Comparison of ENCODE assay signal across 8 mouse cellular contexts in genomic region chr17:83276000-83276891, GRCm38 (mm10).
DNase-seq lines count a peak whose midpoint lies in the region; ATAC-seq and TF ChIP-seq lines count a peak whose summit lies in the region.

No protein-coding gene starts in this region.

- H3K27me3 ChIP-seq in CH12.LX (replicated peaks) = no peaks in the 10 kb centered on the region
- H3K27me3 ChIP-seq in forebrain, embryonic 16.5 days (replicated peaks; ENCODE audit: control insufficient read depth, insufficient read depth, low read length) = 0 out of 2 replicates have a peak, but pooled peaks cover 4% of the 10 kb centered on the region
- H3K27me3 ChIP-seq in lung, embryonic 14.5 days (ENCODE audit: insufficient read depth, low read length) = no peaks in the 10 kb centered on the region
- 0 out of 2 replicates have a peak, but pooled peaks cover 5% of the 10 kb centered on the region for H3K27me3 ChIP-seq in neural tube, embryonic 15.5 days (replicated peaks)

- DNase-seq in CH12.LX (ENCODE audit: extremely low read depth) = peak; percentile 69
- DNase-seq in brain, adult 2 months (ENCODE audit: low read depth, low spot score) = peak; percentile 78
- peak; percentile 85 to 89 for DNase-seq in heart, postnatal 14 days
- DNase-seq in layer of hippocampus, adult 11-12 months (ENCODE audit: low spot score) = peak; percentile 82
- peak; percentile 92 for DNase-seq in lung, embryonic 14.5 days
- DNase-seq in testis, postnatal 10 days (ENCODE audit: low spot score) = peak; percentile 81

- dilution Hi-C loops in CH12.LX (cut with MboI; ENCODE audit: extremely low pct_ligation_motif_present, extremely low pct_unique_long_range_greater_than_20kb, low sequenced_read_pairs) = no loop called here

- in situ Hi-C loops in CH12.LX (cut with MboI; ENCODE audit: low pct_ligation_motif_present, low pct_unique_long_range_greater_than_20kb, low sequenced_read_pairs) = loop anchor here (5.0 to 10.0 kb wide), 7 partner anchors 61 to 589 kb away; partner anchors contain the start of gene Kcng3

- 4% methylated on average over 55 of the region's 64 CpGs for WGBS in forebrain, embryonic 16.5 days
- 1% methylated on average over 59 of the region's 64 CpGs for WGBS in lung, embryonic 14.5 days
- WGBS in neural tube, embryonic 15.5 days = 5% methylated on average over 60 of the region's 64 CpGs

- peaks cover 18 to 52% of the 10 kb centered on the region in 2 experiments for H3K4me1 ChIP-seq in CH12.LX (ENCODE audit: control insufficient read depth in 1 of 2, insufficient read depth in 2 of 2)
- peaks cover 18% of the 10 kb centered on the region for H3K4me1 ChIP-seq in forebrain, embryonic 16.5 days (replicated peaks; ENCODE audit: control insufficient read depth, insufficient read depth, low read length)
- peaks cover 18% of the 10 kb centered on the region for H3K4me1 ChIP-seq in lung, embryonic 14.5 days (ENCODE audit: insufficient read depth)
- H3K4me1 ChIP-seq in neural tube, embryonic 15.5 days = peaks cover 25% of the 10 kb centered on the region

- H3K4me2 ChIP-seq in CH12.LX (ENCODE audit: insufficient read depth, low read depth, poor library complexity, severe bottlenecking) = peak overlapping the region; percentile 59
- peak overlapping the region; percentile 90 for H3K4me2 ChIP-seq in forebrain, embryonic 16.5 days (ENCODE audit: low read length)
- H3K4me2 ChIP-seq in lung, embryonic 14.5 days = peak overlapping the region; percentile 95
- H3K4me2 ChIP-seq in neural tube, embryonic 15.5 days = peak overlapping the region; percentile 90

- ATAC-seq in forebrain, embryonic 16.5 days = peak; percentile 78
- ATAC-seq in lung, embryonic 14.5 days (ENCODE audit: insufficient read depth) = peak; percentile 88
- peak; percentile 79 for ATAC-seq in neural tube, embryonic 15.5 days (ENCODE audit: low FRiP score)

- H3K4me3 ChIP-seq in CH12.LX (replicated peaks in 1 of 3; ENCODE audit: low read depth in 2 of 3, low read length in 2 of 3, poor library complexity in 1 of 3) = peak overlapping the region; percentile 68 to 89 (median 70)
- H3K4me3 ChIP-seq in forebrain, embryonic 16.5 days (replicated peaks; ENCODE audit: low read length) = peak overlapping the region; percentile 59
- peak overlapping the region; percentile 45 for H3K4me3 ChIP-seq in lung, embryonic 14.5 days (ENCODE audit: low read depth, low read length)
- peak overlapping the region; percentile 49 for H3K4me3 ChIP-seq in neural tube, embryonic 15.5 days (replicated peaks)

- no peak; a peak in 1 of 4 replicates for TF ChIP-seq CTCF in CH12.LX (conservative IDR thresholded peaks at IDR 0.05 in 1 of 2, IDR thresholded peaks at IDR 0.05 in 1 of 2; ENCODE audit: low read depth in 2 of 2, low read length in 2 of 2)
- peak; percentile 35 for TF ChIP-seq CTCF in lung, embryonic 14.5 days (IDR thresholded peaks at IDR 0.05; ENCODE audit: low read depth)

- H3K9me3 ChIP-seq in CH12.LX (replicated peaks; ENCODE audit: low read length) = no peaks in the 10 kb centered on the region
- H3K9me3 ChIP-seq in forebrain, embryonic 16.5 days (ENCODE audit: control insufficient read depth, low read length) = no peaks in the 10 kb centered on the region
- H3K9me3 ChIP-seq in lung, embryonic 14.5 days (ENCODE audit: low read depth, low read length) = no peaks in the 10 kb centered on the region
- H3K9me3 ChIP-seq in neural tube, embryonic 15.5 days (replicated peaks) = no peaks in the 10 kb centered on the region

- peak overlapping the region; percentile 98 for H3K27ac ChIP-seq in CH12.LX (ENCODE audit: insufficient read depth, low read depth)
- H3K27ac ChIP-seq in forebrain, embryonic 16.5 days (ENCODE audit: low read length) = peak overlapping the region; percentile 43
- H3K27ac ChIP-seq in lung, embryonic 14.5 days (ENCODE audit: low read depth) = peak overlapping the region; percentile 87
- peak overlapping the region; percentile 76 for H3K27ac ChIP-seq in neural tube, embryonic 15.5 days (replicated peaks)

- no peaks in the 10 kb centered on the region for H3K79me2 ChIP-seq in CH12.LX (replicated peaks; ENCODE audit: control insufficient read depth, extremely low read depth, insufficient read depth, poor library complexity, severe bottlenecking)

- TF ChIP-seq EP300 in CH12.LX (IDR thresholded peaks at IDR 0.05; ENCODE audit: low read length) = 0 out of 2 replicates have a peak, but pooled peaks have one; percentile 23

- H3K36me3 ChIP-seq in CH12.LX (replicated peaks in 1 of 2; ENCODE audit: control insufficient read depth in 1 of 2, insufficient read depth in 1 of 2, low read length in 1 of 2) = peaks cover 0 to 7% of the 10 kb centered on the region in 2 experiments
- H3K36me3 ChIP-seq in forebrain, embryonic 16.5 days (ENCODE audit: control insufficient read depth, insufficient read depth) = no peaks in the 10 kb centered on the region
- H3K36me3 ChIP-seq in lung, embryonic 14.5 days (ENCODE audit: insufficient read depth) = no peaks in the 10 kb centered on the region
- no peaks in the 10 kb centered on the region for H3K36me3 ChIP-seq in neural tube, embryonic 15.5 days

- peak; percentile 82 for TF ChIP-seq POLR2A in CH12.LX (IDR thresholded peaks at IDR 0.05; ENCODE audit: low read depth, low read length)

- intact Hi-C loops in heart, postnatal 14 days (cut with DNase I) = loop anchor here (2.0 to 5.0 kb wide), 3 partner anchors 46 to 236 kb away; partner anchors contain the start of gene Eml4

- TF ChIP-seq RAD21 in CH12.LX (IDR thresholded peaks at IDR 0.05; ENCODE audit: low read depth, low read length) = no peak

- peak overlapping the region; percentile 87 for H3K9ac ChIP-seq in CH12.LX (ENCODE audit: insufficient read depth, low read depth)
- H3K9ac ChIP-seq in forebrain, embryonic 16.5 days (replicated peaks; ENCODE audit: low read depth, low read length) = peak overlapping the region; percentile 86
- H3K9ac ChIP-seq in lung, embryonic 14.5 days = peak overlapping the region; percentile 57
- H3K9ac ChIP-seq in neural tube, embryonic 15.5 days (replicated peaks) = peak overlapping the region; percentile 70

TF ChIP-seq in CH12.LX, 34 proteins besides CTCF, POLR2A, EP300 and RAD21:
- TF ChIP-seq CHD2 (IDR thresholded peaks at IDR 0.05; ENCODE audit: low read length) = peak; percentile 21; the same call in 1 of the 2 replicates
- peak; percentile 76 for TF ChIP-seq NELFE (IDR thresholded peaks at IDR 0.05; ENCODE audit: low read depth, low read length)
- no peak for TF ChIP-seq MAFK (IDR thresholded peaks at IDR 0.05; ENCODE audit: insufficient replicate concordance, low read length)
- no peak for TF ChIP-seq E2F4 (IDR thresholded peaks at IDR 0.05; ENCODE audit: insufficient replicate concordance, low read depth, low read length)
- 0 out of 2 replicates have a peak, but pooled peaks have one; percentile 51 for TF ChIP-seq MAZ (IDR thresholded peaks at IDR 0.05; ENCODE audit: low read depth, low read length)
- TF ChIP-seq JUND (conservative IDR thresholded peaks at IDR 0.05; ENCODE audit: low read depth, low read length) = no peak
- TF ChIP-seq KAT2A (IDR thresholded peaks at IDR 0.05; ENCODE audit: insufficient replicate concordance, low read length) = 0 out of 2 replicates have a peak, but pooled peaks have one; percentile 57
- peak; percentile 79; the same call in 1 of the 2 replicates for TF ChIP-seq SIN3A (IDR thresholded peaks at IDR 0.05; ENCODE audit: low read length)
- no peak for TF ChIP-seq NRF1 (IDR thresholded peaks at IDR 0.05; ENCODE audit: low read depth, low read length)
- peak; percentile 63; the same call in 1 of the 2 replicates for TF ChIP-seq MXI1 (IDR thresholded peaks at IDR 0.05; ENCODE audit: low read depth, low read length)
- TF ChIP-seq MYC (IDR thresholded peaks at IDR 0.05; ENCODE audit: low read depth, low read length) = peak; percentile 71; the same call in 1 of the 2 replicates
- TF ChIP-seq UBTF (IDR thresholded peaks at IDR 0.05; ENCODE audit: low read depth, low read length) = no peak; the same call in 1 of the 2 replicates
- no peak for TF ChIP-seq USF1 (IDR thresholded peaks at IDR 0.05; ENCODE audit: low read depth, low read length)
- no peak for TF ChIP-seq ETS1 (conservative IDR thresholded peaks at IDR 0.05; ENCODE audit: low read depth, low read length)
- no peak for TF ChIP-seq ZC3H11A (IDR thresholded peaks at IDR 0.05; ENCODE audit: low read depth, low read length)
- TF ChIP-seq TCF12 (IDR thresholded peaks at IDR 0.05; ENCODE audit: low read depth, low read length) = peak; percentile 74
- no peak for TF ChIP-seq JUN (IDR thresholded peaks at IDR 0.05; ENCODE audit: insufficient read depth, low read depth, low read length)
- TF ChIP-seq ZMIZ1 (IDR thresholded peaks at IDR 0.05; ENCODE audit: low read depth, low read length) = peak; percentile 85
- TF ChIP-seq IRF4 (IDR thresholded peaks at IDR 0.05; ENCODE audit: low read depth, low read length) = peak; percentile 57; the same call in 1 of the 2 replicates
- no peak for TF ChIP-seq USF2 (conservative IDR thresholded peaks at IDR 0.05; ENCODE audit: low read depth, low read length)
- TF ChIP-seq ZKSCAN1 (IDR thresholded peaks at IDR 0.05; ENCODE audit: borderline replicate concordance, low read depth, low read length) = no peak
- TF ChIP-seq MAX (IDR thresholded peaks at IDR 0.05; ENCODE audit: low read length) = peak; percentile 75
- TF ChIP-seq PAX5 (IDR thresholded peaks at IDR 0.05; ENCODE audit: low read length) = no peak
- TF ChIP-seq ELF1 (IDR thresholded peaks at IDR 0.05; ENCODE audit: low read depth, low read length) = peak; percentile 43
- no peak for TF ChIP-seq SMC3 (IDR thresholded peaks at IDR 0.05; ENCODE audit: low read depth, low read length)
- TF ChIP-seq MEF2A (IDR thresholded peaks at IDR 0.05; ENCODE audit: borderline replicate concordance, low read depth, low read length) = no peak
- TF ChIP-seq GABPA (IDR thresholded peaks at IDR 0.05; ENCODE audit: insufficient replicate concordance, low read depth, low read length) = no peak
- TF ChIP-seq RCOR1 (conservative IDR thresholded peaks at IDR 0.05; ENCODE audit: low read depth, low read length) = 0 out of 2 replicates have a peak, but pooled peaks have one; percentile 44
- no peak for TF ChIP-seq ZNF384 (IDR thresholded peaks at IDR 0.05; ENCODE audit: low read depth, low read length)
- peak; percentile 42; the same call in 1 of the 2 replicates for TF ChIP-seq HCFC1 (IDR thresholded peaks at IDR 0.05; ENCODE audit: low read depth, low read length)
- peak; percentile 56; the same call in 1 of the 2 replicates for TF ChIP-seq TBP (conservative IDR thresholded peaks at IDR 0.05; ENCODE audit: low read depth, low read length)
- TF ChIP-seq BHLHE40 (IDR thresholded peaks at IDR 0.05; ENCODE audit: low read depth, low read length) = no peak
- TF ChIP-seq CHD1 (IDR thresholded peaks at IDR 0.05; ENCODE audit: low read depth, low read length) = no peak
- TF ChIP-seq POLR2AphosphoS2 (IDR thresholded peaks at IDR 0.05; ENCODE audit: low read depth, low read length) = 0 out of 2 replicates have a peak, but pooled peaks have one; percentile 40

Comparison
In these comparisons a context has a peak if more than half of its experiments do, and no peak if none do; other contexts are left out.
1. Peak in every context shown above with its lines: DNase-seq, ATAC-seq, H3K4me3 ChIP-seq and H3K27ac ChIP-seq.
2. H3K27ac ChIP-seq: peak in every context shown above with its lines; median percentile 98 in CH12.LX; 87 in lung, embryonic 14.5 days; 76 in neural tube, embryonic 15.5 days; 43 in forebrain, embryonic 16.5 days.